Comparison of ENCODE assay signal across 9 mouse cellular contexts in the genomic region with DNA sequence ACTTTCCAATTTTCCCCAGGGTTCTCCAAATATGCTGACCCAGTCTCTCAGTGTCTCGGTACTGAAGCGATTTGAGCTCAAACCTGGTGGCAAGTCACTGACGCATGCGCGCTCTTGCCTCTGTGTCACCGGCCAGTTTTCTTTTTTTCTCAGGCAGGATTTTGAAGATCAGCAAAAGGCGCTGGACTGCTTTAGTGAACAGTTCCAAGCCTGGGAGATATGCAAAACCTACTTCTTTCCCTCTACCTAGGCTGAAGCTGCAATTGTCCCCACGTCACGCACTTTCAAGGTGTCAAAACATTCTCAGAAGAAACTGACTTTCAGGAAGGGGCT. TPM values are rescaled to one million over a fixed set of nuclear protein-coding genes. Genes with fewer than 3 reads are reported as not detected.
A peak's percentile ranks its signal among the peaks of the same experiment; 100 is the strongest.
DNase-seq lines count a peak whose midpoint lies in the region; ATAC-seq lines count a peak whose summit lies in the region.
"Had no signal": no experiment of that assay in that cellular context is flagged by ENCODE, and none has a peak within 500 bp of the region (broad histone marks: within the 10 kb centered on the region; RNA-seq: fewer than 3 reads in every experiment).

No protein-coding gene starts in this region.

- peak; percentile 57 for ATAC-seq in hindbrain, embryonic 14.5 days (ENCODE audit: low FRiP score)

- peaks cover 24% of the 10 kb centered on the region; the same call in 1 of the 2 replicates for H3K4me1 ChIP-seq in hindbrain, embryonic 14.5 days (replicated peaks; ENCODE audit: control insufficient read depth, insufficient read depth, low read length)
- peaks cover 43% of the 10 kb centered on the region for H3K4me1 ChIP-seq in megakaryocyte, embryonic 14.5 days

- H3K36me3 ChIP-seq in hindbrain, embryonic 14.5 days (replicated peaks; ENCODE audit: control insufficient read depth, insufficient read depth) = no peaks in the 10 kb centered on the region
- peaks cover 9% of the 10 kb centered on the region for H3K36me3 ChIP-seq in megakaryocyte, embryonic 14.5 days (replicated peaks; ENCODE audit: low read length)

- peak; percentile 25 for DNase-seq in layer of hippocampus, adult 11-12 months (ENCODE audit: low spot score)
- DNase-seq in layer of hippocampus, adult 9-10 months (ENCODE audit: low spot score) = no peak
- peak; percentile 40 to 44 for DNase-seq in cerebellum, postnatal 14 days
- peak; percentile 52 for DNase-seq in gastrocnemius, adult 18-20 months (ENCODE audit: low spot score)
- peak; percentile 79 for DNase-seq in hindbrain, embryonic 14.5 days (ENCODE audit: low spot score)
- DNase-seq in left cerebral cortex, postnatal 25 days (ENCODE audit: low spot score in 2 of 2) = peak; percentile 34 to 51
- DNase-seq in right cerebral cortex, postnatal 14 days = peak; percentile 18

- H3K4me3 ChIP-seq in hindbrain, embryonic 14.5 days (replicated peaks; ENCODE audit: low read length) = peak overlapping the region; percentile 87
- H3K4me3 ChIP-seq in megakaryocyte, embryonic 14.5 days (replicated peaks) = peak overlapping the region; percentile 100

- H3K9ac ChIP-seq in hindbrain, embryonic 14.5 days = peak overlapping the region; percentile 87

- H3K9me3 ChIP-seq in hindbrain, embryonic 14.5 days (ENCODE audit: control insufficient read depth, low read length) = no peaks in the 10 kb centered on the region
- no peaks in the 10 kb centered on the region for H3K9me3 ChIP-seq in megakaryocyte, embryonic 14.5 days

- peak overlapping the region; percentile 93 for H3K27ac ChIP-seq in hindbrain, embryonic 14.5 days

- WGBS in hindbrain, embryonic 14.5 days = under 1% methylated on average over 9 of the region's 9 CpGs

- no peaks in the 10 kb centered on the region for H3K27me3 ChIP-seq in hindbrain, embryonic 14.5 days (ENCODE audit: control insufficient read depth, insufficient read depth, low read length)
- no peaks in the 10 kb centered on the region for H3K27me3 ChIP-seq in megakaryocyte, embryonic 14.5 days (replicated peaks)
- H3K27me3 ChIP-seq: CH12.LX had no signal

- intact Hi-C loops in left cerebral cortex, postnatal 25 days (cut with DNase I) = loop anchor here (5.0 kb wide), 3 partner anchors 68 to 168 kb away; no protein-coding TSS in a partner anchor

- H3K4me2 ChIP-seq in hindbrain, embryonic 14.5 days (replicated peaks) = peak overlapping the region; percentile 91

RNA-seq across cellular contexts. Expression of a gene that starts 0.5 kb away (rescaled TPM):
- 1 to 10 TPM; 1.5 to 1.9 TPM for total RNA-seq in gastrocnemius, adult 18-20 months (2021)
- polyA plus RNA-seq in hindbrain, embryonic 14.5 days (2014; fragmentation: Nextera tagmentation; extraction: Ambion mirVana) = 15.5 and 18.8 TPM in 2 replicates
- total RNA-seq in left cerebral cortex, postnatal 25 days (2021) = 1 to 10 TPM; 6.6 to 6.7 TPM
- polyA plus RNA-seq in megakaryocyte, embryonic 14.5 days (2012; ENCODE audit: insufficient read depth, low replicate concordance) = 6.5 and 13.9 TPM in 2 replicates
